In the genomic region with DNA sequence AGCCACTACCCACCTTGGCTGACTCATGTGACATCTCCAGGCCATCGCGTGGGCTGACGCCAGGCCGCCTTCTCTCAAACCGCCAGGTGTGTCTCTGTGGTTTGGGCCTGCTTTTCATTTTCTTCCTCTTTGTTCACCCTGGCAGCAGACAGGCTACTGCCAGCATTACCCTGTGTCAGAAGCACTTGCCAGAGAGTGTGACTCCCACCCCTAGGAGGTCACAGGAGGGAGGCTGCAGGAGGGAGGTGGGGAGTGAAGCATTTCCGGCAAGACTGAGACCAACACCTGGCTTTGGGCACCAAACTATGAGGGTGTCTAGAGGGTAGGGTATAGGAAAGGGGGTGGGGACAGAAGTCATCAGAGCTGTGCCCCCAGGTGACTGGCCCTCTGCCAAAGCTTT, we compare ENCODE assay signal across 22 mouse cellular contexts. TPM values are rescaled to one million over a fixed set of nuclear protein-coding genes. Genes with fewer than 3 reads are reported as not detected.
DNase-seq lines count a peak whose midpoint lies in the region; ATAC-seq lines count a peak whose summit lies in the region.
"Had no signal": no experiment of that assay in that cellular context is flagged by ENCODE, and none has a peak within 500 bp of the region (broad histone marks: within the 10 kb centered on the region; RNA-seq: fewer than 3 reads in every experiment).

No protein-coding gene starts in this region.

- ATAC-seq in hindbrain, embryonic 14.5 days (ENCODE audit: low FRiP score): no peak
- ATAC-seq in frontal cortex, adult (ENCODE audit: low TSS enrichment): no peak
- ATAC-seq: forebrain, embryonic 16.5 days; inflammation-experienced regulatory T-cells, adult 6 months had no signal

- 0 out of 2 replicates have a peak, but pooled peaks cover 4% of the 10 kb centered on the region for H3K27me3 ChIP-seq in limb, embryonic 10.5 days (ENCODE audit: low read depth, poor library complexity, severe bottlenecking)
- no peaks in the 10 kb centered on the region for H3K27me3 ChIP-seq in hindbrain, embryonic 14.5 days (ENCODE audit: control insufficient read depth, insufficient read depth, low read length)

- H3K27ac ChIP-seq in limb, embryonic 10.5 days: peak overlapping the region; percentile 42; the same call in 1 of the 2 replicates
- H3K27ac ChIP-seq in hindbrain, embryonic 14.5 days: no peak overlapping the region
- H3K27ac ChIP-seq: forebrain, embryonic 10.5 days; heart, embryonic 13.5 days; hindbrain, embryonic 13.5 days; kidney, postnatal 0 days; liver, embryonic 15.5 days; macrophage had no signal

- H3K4me1 ChIP-seq in limb, embryonic 10.5 days: peaks cover 15% of the 10 kb centered on the region
- H3K4me1 ChIP-seq in hindbrain, embryonic 14.5 days (replicated peaks; ENCODE audit: control insufficient read depth, insufficient read depth, low read length): no peaks in the 10 kb centered on the region

- H3K36me3 ChIP-seq in limb, embryonic 10.5 days: no peaks in the 10 kb centered on the region
- no peaks in the 10 kb centered on the region for H3K36me3 ChIP-seq in hindbrain, embryonic 14.5 days (replicated peaks; ENCODE audit: control insufficient read depth, insufficient read depth)
- H3K36me3 ChIP-seq: forebrain, embryonic 10.5 days; heart, embryonic 13.5 days; hindbrain, embryonic 13.5 days; liver, embryonic 15.5 days had no signal

- WGBS in limb, embryonic 10.5 days: 81% methylated on average over 6 of the region's 6 CpGs
- 81% methylated on average over 6 of the region's 6 CpGs for WGBS in hindbrain, embryonic 14.5 days

- DNase-seq in A20 (ENCODE audit: low read depth, low spot score): peak; percentile 90
- DNase-seq in B cell, adult 2 months: peak; percentile 10 to 11
- no peak for DNase-seq in limb, embryonic 10.5 days (ENCODE audit: low spot score)
- DNase-seq in thymus, postnatal 0 days (ENCODE audit: low spot score): peak; percentile 63
- no peak for DNase-seq in hindbrain, embryonic 14.5 days (ENCODE audit: low spot score)
- no peak for DNase-seq in left cerebral cortex, adult 9 months (ENCODE audit: low spot score in 2 of 2)
- no peak for DNase-seq in cerebellum, adult 9-11 months
- DNase-seq: adrenal gland, postnatal 14 days; cerebellum, adult 9-10 months; gastrocnemius, postnatal 14 days; heart, adult 11 months; kidney, adult 18-20 months had no signal

- no peaks in the 10 kb centered on the region for H3K9me3 ChIP-seq in limb, embryonic 10.5 days (replicated peaks)
- no peaks in the 10 kb centered on the region for H3K9me3 ChIP-seq in hindbrain, embryonic 14.5 days (ENCODE audit: control insufficient read depth, low read length)
- H3K9me3 ChIP-seq: forebrain, embryonic 10.5 days; heart, embryonic 13.5 days; hindbrain, embryonic 13.5 days; liver, embryonic 15.5 days had no signal

- H3K9ac ChIP-seq in hindbrain, embryonic 14.5 days: no peak overlapping the region
- H3K9ac ChIP-seq: heart, embryonic 13.5 days; hindbrain, embryonic 13.5 days; liver, embryonic 15.5 days had no signal

- H3K4me2 ChIP-seq in hindbrain, embryonic 14.5 days (replicated peaks): no peak overlapping the region
- H3K4me2 ChIP-seq: heart, embryonic 13.5 days; hindbrain, embryonic 13.5 days; liver, embryonic 15.5 days; midbrain, embryonic 11.5 days had no signal

- no peak overlapping the region for H3K4me3 ChIP-seq in limb, embryonic 10.5 days
- no peak overlapping the region for H3K4me3 ChIP-seq in hindbrain, embryonic 14.5 days (replicated peaks; ENCODE audit: low read length)
- H3K4me3 ChIP-seq: forebrain, embryonic 10.5 days; heart, embryonic 13.5 days; hindbrain, embryonic 13.5 days; liver, embryonic 15.5 days had no signal

RNA-seq across cellular contexts. Expression of gene Ifnlr1, which starts 21.4 kb away (rescaled TPM):
- polyA plus RNA-seq in limb, embryonic 10.5 days (2016; fragmentation: Nextera tagmentation; extraction: Ambion mirVana): 0.43 and 0.59 TPM in 2 replicates
- polyA plus RNA-seq in thymus, postnatal 0 days (2015; fragmentation: Nextera tagmentation; extraction: Ambion mirVana): 0.24 and 0.29 TPM in 2 replicates
- 0.25 and 0.54 TPM in 2 replicates for polyA plus RNA-seq in hindbrain, embryonic 14.5 days (2014; fragmentation: Nextera tagmentation; extraction: Ambion mirVana)
- polyA plus RNA-seq: inflammation-experienced regulatory T-cells, adult 6 months had no signal

Comparison
In these comparisons a context has a peak if more than half of its experiments do, and no peak if none do; other contexts are left out.
1. DNase-seq: peak in A20 (single experiment), B cell, adult 2 months (2 of 2) and thymus, postnatal 0 days (single experiment); none in limb, embryonic 10.5 days (single experiment), hindbrain, embryonic 14.5 days (single experiment), left cerebral cortex, adult 9 months (0 of 2) and cerebellum, adult 9-11 months (single experiment).